Mouse (Mus musculus) liver, embryonic 15.5 days (tissue): ENCODE results near the gene Disc1. TPM values are rescaled to one million over a fixed set of nuclear protein-coding genes. Genes with fewer than 3 reads are reported as not detected.

Experiments used
- ATAC-seq: fragments of 200-750 bp; cut with Nextera tagmentation; 2 replicates; pipeline ENCODE4 v1.8.0; 2017; ENCODE audit warnings: moderate number of reproducible peaks, mild to moderate bottlenecking, moderate library complexity; ENCODE audit not compliant: insufficient read depth
- H3K27ac ChIP-seq: fragments of 300-500 bp; sonication (generic); replicated peaks from 2 replicates; pipeline ENCODE4 v1.5.1; 2015; ENCODE audit warnings: mild to moderate bottlenecking, inconsistent platforms
- H3K27me3 ChIP-seq: fragments of 300-500 bp; sonication (generic); 2 replicates; pipeline ENCODE4 v1.6.1; 2015; ENCODE audit warnings: mild to moderate bottlenecking, inconsistent platforms
- H3K36me3 ChIP-seq: fragments of 300-500 bp; sonication (generic); replicated peaks from 2 replicates; pipeline ENCODE4 v1.6.1; 2015; ENCODE audit warnings: moderate library complexity, mild to moderate bottlenecking, inconsistent platforms
- H3K4me1 ChIP-seq: fragments of 300-500 bp; sonication (generic); replicated peaks from 2 replicates; pipeline ENCODE4 v1.6.1; 2015; ENCODE audit warnings: inconsistent platforms
- H3K4me2 ChIP-seq: fragments of 300-500 bp; sonication (generic); 2 replicates; pipeline ENCODE4 v1.6.1; 2015; ENCODE audit warnings: moderate library complexity, mild to moderate bottlenecking, inconsistent platforms
- H3K4me3 ChIP-seq: fragments of 300-500 bp; sonication (generic); replicated peaks from 2 replicates; pipeline ENCODE4 v1.5.1; 2015; ENCODE audit warnings: mild to moderate bottlenecking, inconsistent platforms
- H3K9ac ChIP-seq: fragments of 300-500 bp; sonication (generic); 2 replicates; pipeline ENCODE4 v1.6.1; 2015; ENCODE audit warnings: moderate library complexity, mild to moderate bottlenecking, inconsistent platforms
- H3K9me3 ChIP-seq: fragments of 300-500 bp; sonication (generic); replicated peaks from 2 replicates; pipeline ENCODE4 v1.6.1; 2016; ENCODE audit warnings: inconsistent platforms
- WGBS: fragments of 180-500 bp; shearing (Covaris S2); methylation state at CpG from one replicate; pipeline ENCODE4 v1.1.7; 2015; ENCODE audit warnings: mixed read lengths; ENCODE audit not compliant: insufficient replicate concordance; 5-methylcytosine and 5-hydroxymethylcytosine counted together
- polyA plus RNA-seq: library from polyadenylated mRNA; unstranded; fragments of >200 nt; fragmentation: Nextera tagmentation; extraction: Ambion mirVana; gene quantifications from 2 replicates; pipeline ENCODE4 v1.2.1, GENCODE M21; 2015

Disc1 gene
- polyA plus RNA-seq, 1 experiment from 2014 or later: 0.30 TPM

DNA sequence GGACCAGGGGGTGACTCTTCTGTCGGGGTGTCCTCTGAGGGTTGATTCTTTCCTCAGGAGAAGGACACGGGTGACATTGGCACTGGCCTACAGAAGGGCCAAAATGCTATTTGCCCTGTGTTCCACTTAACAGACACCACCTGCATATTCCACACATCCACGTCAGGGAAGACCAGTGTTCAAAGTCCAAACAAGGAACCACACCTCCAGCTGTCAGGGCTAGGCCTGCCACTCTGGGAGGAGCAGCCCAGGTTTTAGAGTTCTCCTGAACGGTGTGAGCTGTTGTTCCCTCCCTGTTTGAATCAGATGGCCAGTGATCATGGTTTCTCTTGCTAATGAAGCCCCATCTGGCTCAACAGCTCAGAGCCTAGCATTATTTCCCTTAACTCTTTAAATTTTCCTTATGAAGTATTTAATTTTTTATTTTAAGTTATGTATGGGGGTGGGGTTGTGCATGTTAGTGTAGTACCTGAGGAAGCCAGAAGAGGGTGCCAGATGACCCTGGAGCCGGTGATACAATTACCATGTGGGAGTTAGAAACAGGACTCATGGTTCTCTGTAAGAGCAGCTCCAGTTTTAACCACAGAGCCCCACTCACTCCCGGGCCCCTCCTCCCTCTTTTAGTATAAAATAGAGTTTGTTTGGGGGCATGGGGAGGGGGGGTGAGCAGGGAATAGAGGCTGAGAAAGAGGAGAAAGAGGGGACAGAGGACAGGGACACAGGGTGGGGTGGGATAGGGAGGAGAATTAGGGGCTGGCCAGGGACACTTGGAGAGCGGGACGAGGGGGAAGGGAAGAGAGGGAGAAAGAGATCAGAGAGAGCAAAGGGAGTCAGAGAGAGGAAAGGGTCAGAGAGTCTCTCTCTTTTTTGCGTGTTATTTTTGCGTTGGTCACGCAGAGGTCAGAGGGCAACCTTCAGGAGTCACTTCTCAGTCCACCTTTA lies 111.8 kb downstream of the Disc1 start:
- WGBS: 49% methylated on average over 11 of the region's 11 CpGs
- H3K9ac ChIP-seq: no peak overlapping the region
- ATAC-seq: no peak
- no peaks in the 10 kb centered on the region for H3K27me3 ChIP-seq
- H3K27ac ChIP-seq: no peak overlapping the region
- no peaks in the 10 kb centered on the region for H3K4me1 ChIP-seq
- H3K9me3 ChIP-seq: no peaks in the 10 kb centered on the region
- H3K36me3 ChIP-seq: no peaks in the 10 kb centered on the region
- no peak overlapping the region for H3K4me3 ChIP-seq
- H3K4me2 ChIP-seq: no peak overlapping the region

GRCm38 (mm10) chr8:125166545-125166944 lies 112.5 kb downstream of the Disc1 start:
- no peaks in the 10 kb centered on the region for H3K27me3 ChIP-seq
- no peaks in the 10 kb centered on the region for H3K9me3 ChIP-seq

DNA sequence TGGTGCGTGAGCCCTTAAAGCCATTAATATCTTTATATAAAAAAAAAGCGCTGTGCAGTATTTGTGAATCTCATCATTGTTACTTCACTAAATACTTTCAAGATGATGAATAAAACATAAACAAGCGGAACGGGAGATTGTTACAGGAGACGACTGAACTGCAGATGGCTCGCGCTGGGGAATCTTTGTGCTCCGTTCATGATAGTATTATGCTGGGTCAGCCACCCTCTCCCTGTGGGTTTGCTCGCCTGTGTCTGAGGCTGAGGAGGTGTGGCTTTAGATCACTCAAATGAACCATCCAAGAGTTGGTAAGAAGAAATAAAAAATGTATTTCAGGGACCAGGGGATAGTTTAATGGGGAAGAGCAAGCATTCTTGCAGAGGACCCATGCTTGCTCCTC lies 113.0 kb downstream of the Disc1 start:
- Histone ChIP-seq H3K4me1 (no peaks in the 10 kb centered on the region), H3K9me3 (no peaks in the 10 kb centered on the region), H3K36me3 (no peaks in the 10 kb centered on the region), H3K4me2 (no peak overlapping the region), H3K4me3 (no peak overlapping the region), H3K9ac (no peak overlapping the region), H3K27ac (no peak overlapping the region), H3K27me3 (no peaks in the 10 kb centered on the region)
- ATAC-seq: no peak
- 77% methylated on average over 9 of the region's 9 CpGs for WGBS

More at GRCm38 (mm10) chr8:125166545-125166944, 112.5 kb downstream of the Disc1 start:
- no peak overlapping the region for H3K9ac ChIP-seq
- no peaks in the 10 kb centered on the region for H3K36me3 ChIP-seq
- no peak overlapping the region for H3K4me3 ChIP-seq
- 69% methylated on average over 6 of the region's 6 CpGs for WGBS
- no peaks in the 10 kb centered on the region for H3K4me1 ChIP-seq
- no peak overlapping the region for H3K4me2 ChIP-seq
- no peak for ATAC-seq
- no peak overlapping the region for H3K27ac ChIP-seq

GRCm38 (mm10) chr8:125169628-125170027 lies 115.6 kb downstream of the Disc1 start:
- ATAC-seq: no peak
- no peak overlapping the region for H3K27ac ChIP-seq
- H3K9me3 ChIP-seq: no peaks in the 10 kb centered on the region
- no peak overlapping the region for H3K4me2 ChIP-seq
- H3K36me3 ChIP-seq: no peaks in the 10 kb centered on the region
- H3K4me1 ChIP-seq: no peaks in the 10 kb centered on the region
- H3K4me3 ChIP-seq: no peak overlapping the region
- no peaks in the 10 kb centered on the region for H3K27me3 ChIP-seq
- 53% methylated on average over 3 of the region's 3 CpGs for WGBS
- no peak overlapping the region for H3K9ac ChIP-seq

DNA sequence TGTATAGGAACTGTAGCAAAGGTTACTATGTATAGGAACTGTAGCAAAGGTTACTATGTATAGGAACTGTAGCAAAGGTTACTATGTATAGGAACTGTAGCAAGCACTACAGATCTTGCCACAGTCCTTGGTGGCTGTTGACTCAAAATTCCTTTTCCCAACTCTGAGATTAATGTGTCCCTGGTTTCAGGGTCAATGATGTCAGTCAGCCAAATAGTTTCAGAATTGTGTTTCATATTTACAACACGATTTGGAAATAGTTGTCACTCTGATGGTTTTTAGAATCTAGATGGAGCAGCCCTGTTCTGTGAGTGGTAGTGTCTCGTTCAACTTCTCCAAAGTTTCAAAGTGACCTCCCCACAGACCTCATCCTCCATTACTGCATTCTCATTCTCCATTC lies 117.5 kb downstream of the Disc1 start:
- ATAC-seq: no peak
- 47% methylated on average over 2 of the region's 2 CpGs for WGBS

DNA sequence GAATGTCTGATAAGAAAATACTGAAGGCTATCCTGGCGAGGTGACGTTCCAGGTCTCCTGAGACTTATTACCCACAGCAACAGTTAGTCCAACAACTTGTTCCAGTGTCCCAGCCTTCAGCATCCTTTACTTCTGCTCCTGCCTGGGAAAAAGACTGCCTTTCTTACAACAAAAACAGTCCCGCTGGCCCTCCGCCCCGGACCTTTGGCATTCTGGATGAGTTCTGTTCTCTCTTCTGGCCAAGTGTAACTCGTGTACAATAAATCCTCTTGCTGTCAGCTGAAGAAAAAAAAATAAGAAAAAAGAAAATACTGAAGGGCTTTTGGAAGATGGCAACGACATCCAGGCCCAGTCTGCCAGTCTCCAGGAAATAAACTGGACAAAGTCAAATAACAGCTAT lies 120.2 kb downstream of the Disc1 start:
- H3K27ac ChIP-seq: no peak overlapping the region
- no peaks in the 10 kb centered on the region for H3K9me3 ChIP-seq
- H3K36me3 ChIP-seq: no peaks in the 10 kb centered on the region
- H3K27me3 ChIP-seq: no peaks in the 10 kb centered on the region
- H3K4me1 ChIP-seq: no peaks in the 10 kb centered on the region
- no peak overlapping the region for H3K4me2 ChIP-seq
- no peak for ATAC-seq
- WGBS: 59% methylated on average over 7 of the region's 7 CpGs
- H3K4me3 ChIP-seq: no peak overlapping the region
- H3K9ac ChIP-seq: no peak overlapping the region

More for the DNA sequence above, 117.5 kb downstream of the Disc1 start:
- Histone ChIP-seq H3K36me3 (no peaks in the 10 kb centered on the region), H3K4me2 (no peak overlapping the region), H3K9ac (no peak overlapping the region), H3K9me3 (no peaks in the 10 kb centered on the region), H3K4me1 (no peaks in the 10 kb centered on the region), H3K27ac (no peak overlapping the region), H3K4me3 (no peak overlapping the region), H3K27me3 (no peaks in the 10 kb centered on the region)

- no peak overlapping the region for H3K4me3 ChIP-seq
- no peaks in the 10 kb centered on the region for H3K4me1 ChIP-seq
- no peaks in the 10 kb centered on the region for H3K27me3 ChIP-seq
- WGBS: 47% methylated on average over 4 of the region's 4 CpGs
- no peak overlapping the region for H3K27ac ChIP-seq
- no peaks in the 10 kb centered on the region for H3K9me3 ChIP-seq
- H3K9ac ChIP-seq: no peak overlapping the region
- no peak for ATAC-seq
- no peak overlapping the region for H3K4me2 ChIP-seq
- H3K36me3 ChIP-seq: no peaks in the 10 kb centered on the region
Measured at GRCm38 (mm10) chr8:125174851-125175250, 120.9 kb downstream of the Disc1 start.

DNA sequence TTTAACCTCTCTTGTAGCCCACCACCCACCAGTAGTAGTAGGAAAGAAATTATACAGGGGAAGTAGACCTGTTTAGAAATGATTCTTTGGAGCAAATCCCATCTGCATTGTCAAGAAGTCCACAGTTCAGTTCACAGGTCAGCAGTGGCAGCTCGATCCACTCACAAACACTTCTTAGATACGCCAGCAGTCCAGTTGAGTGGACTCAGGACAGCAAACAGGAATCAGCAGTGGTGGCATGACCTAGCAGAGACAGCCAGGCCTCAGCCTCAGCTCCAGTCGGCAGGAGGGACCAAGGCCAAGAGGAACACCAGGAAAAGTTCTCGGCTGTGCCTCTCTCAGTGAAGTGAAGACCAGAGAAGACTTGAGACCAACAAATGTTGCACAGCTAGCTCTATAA lies 121.7 kb downstream of the Disc1 start:
- H3K36me3 ChIP-seq: no peaks in the 10 kb centered on the region
- ATAC-seq: no peak
- H3K27me3 ChIP-seq: no peaks in the 10 kb centered on the region
- no peaks in the 10 kb centered on the region for H3K9me3 ChIP-seq
- no peak overlapping the region for H3K4me3 ChIP-seq
- no peaks in the 10 kb centered on the region for H3K4me1 ChIP-seq
- H3K4me2 ChIP-seq: no peak overlapping the region
- WGBS: 53% methylated on average over 4 of the region's 4 CpGs
- no peak overlapping the region for H3K9ac ChIP-seq
- H3K27ac ChIP-seq: no peak overlapping the region

GRCm38 (mm10) chr8:125177091-125177490 lies 123.1 kb downstream of the Disc1 start:
- no peak overlapping the region for H3K9ac ChIP-seq
- no peaks in the 10 kb centered on the region for H3K36me3 ChIP-seq
- no peaks in the 10 kb centered on the region for H3K4me1 ChIP-seq
- H3K9me3 ChIP-seq: no peaks in the 10 kb centered on the region
- ATAC-seq: no peak
- no peak overlapping the region for H3K4me3 ChIP-seq
- no peaks in the 10 kb centered on the region for H3K27me3 ChIP-seq
- H3K27ac ChIP-seq: no peak overlapping the region
- H3K4me2 ChIP-seq: no peak overlapping the region
- 67% methylated on average over 6 of the region's 6 CpGs for WGBS

GRCm38 (mm10) chr8:125177958-125178357 lies 124.0 kb downstream of the Disc1 start:
- Histone ChIP-seq H3K4me2 (no peak overlapping the region), H3K27ac (no peak overlapping the region), H3K36me3 (no peaks in the 10 kb centered on the region), H3K9ac (no peak overlapping the region), H3K9me3 (no peaks in the 10 kb centered on the region), H3K4me3 (no peak overlapping the region), H3K4me1 (no peaks in the 10 kb centered on the region), H3K27me3 (no peaks in the 10 kb centered on the region)
- WGBS: 60% methylated on average over 8 of the region's 8 CpGs
- ATAC-seq: no peak

DNA sequence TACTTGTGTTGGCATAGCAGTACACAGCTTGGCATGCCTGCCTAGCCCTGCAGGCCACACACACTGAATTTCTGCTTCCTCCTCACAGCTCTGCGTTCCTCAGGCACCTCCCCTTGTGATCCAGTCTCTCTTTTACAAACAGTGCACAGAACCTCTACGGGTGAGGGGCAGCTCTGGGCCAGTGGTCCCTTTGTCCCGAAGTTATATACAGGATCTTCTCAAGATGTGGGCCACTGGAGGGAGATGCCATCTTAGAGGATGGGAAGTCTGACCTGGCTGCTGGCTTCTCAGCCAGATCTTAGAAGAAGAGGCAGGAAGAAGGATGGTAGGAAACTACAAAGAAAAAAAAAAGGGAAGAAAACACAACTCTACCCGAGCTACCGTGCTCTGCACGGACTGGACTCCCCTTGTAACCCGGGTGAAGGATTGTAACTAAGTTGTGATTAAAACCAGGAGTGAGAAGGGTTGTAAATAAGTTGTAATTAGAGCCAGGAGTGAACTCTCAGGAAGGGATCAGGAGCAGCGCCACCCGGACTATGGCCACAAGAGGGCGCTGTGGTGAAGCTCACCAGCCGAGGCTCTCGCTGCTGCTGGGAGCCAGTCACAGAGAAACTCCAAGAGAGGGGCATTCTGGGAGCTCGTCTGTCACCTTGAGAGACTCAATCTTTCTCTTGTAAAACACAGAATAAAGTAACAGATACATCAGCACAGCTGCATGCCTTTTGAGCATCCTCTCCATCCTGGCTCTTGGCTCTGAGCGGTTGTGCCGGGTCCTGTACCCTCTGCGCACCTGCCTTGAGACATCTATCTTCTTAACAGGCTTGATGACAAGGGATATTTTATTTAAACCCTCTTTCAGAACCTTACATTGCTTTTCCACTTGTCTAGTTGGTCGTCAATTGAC lies 129.8 kb downstream of the Disc1 start:
- Histone ChIP-seq H3K4me2 (no peak overlapping the region), H3K4me1 (no peaks in the 10 kb centered on the region), H3K36me3 (no peaks in the 10 kb centered on the region), H3K9ac (no peak overlapping the region), H3K9me3 (no peaks in the 10 kb centered on the region), H3K4me3 (no peak overlapping the region), H3K27me3 (0 out of 2 replicates have a peak, but pooled peaks cover 3% of the 10 kb centered on the region), H3K27ac (no peak overlapping the region)
- no peak for ATAC-seq
- WGBS: 19% methylated on average over 17 of the region's 17 CpGs
